Mouse (Mus musculus): ENCODE results near the gene Capza2.

- TF ChIP-seq CTCF (IDR thresholded peaks at IDR 0.05; ENCODE audit: borderline replicate concordance, extremely low read depth, insufficient read depth, insufficient read length), result no peak
- TF ChIP-seq POLR2A (IDR thresholded peaks at IDR 0.05; ENCODE audit: borderline replicate concordance, extremely low read depth, insufficient read depth, insufficient read length, poor library complexity, severe bottlenecking), result no peak
Observed at GRCm38 (mm10) chr6:17635615-17636284, at the start of gene Capza2.

All from brain, embryonic 14.5 days (tissue).